Mouse (Mus musculus) MEL (cell line): ENCODE results near the gene Tmem177. TPM values are rescaled to one million over a fixed set of nuclear protein-coding genes. Genes with fewer than 3 reads are reported as not detected.

ENCODE experiments used
- DNase-seq: peaks from one replicate; pipeline ENCODE4 v3.0.0; 2011; ENCODE audit warnings: low read depth, low spot score
- H3K27ac ChIP-seq: 2 replicates; pipeline ENCODE4 v1.5.1; 2012; ENCODE audit warnings: low read depth, mild to moderate bottlenecking, control low read depth, low read length, moderate library complexity; ENCODE audit not compliant: control insufficient read depth
- H3K27me3 ChIP-seq, 2 experiments: fragments of 150-350 bp in 1 of 2; sonication (generic) in 1 of 2; 2 replicates each; pipeline ENCODE4 v1.6.1; 2012; ENCODE audit warnings: low read length in 2 of 2, mild to moderate bottlenecking in 2 of 2, improper control_type of control experiment in 1 of 2, moderate library complexity in 1 of 2; ENCODE audit not compliant: insufficient read depth in 2 of 2, control insufficient read depth in 1 of 2
- H3K36me3 ChIP-seq, 2 experiments: 2 replicates each; pipeline ENCODE4 v1.6.1; 2012 to 2014; ENCODE audit warnings: low read length in 2 of 2, improper control_type of control experiment in 1 of 2, inconsistent platforms in 1 of 2, mild to moderate bottlenecking in 1 of 2; ENCODE audit not compliant: insufficient read depth in 2 of 2, control insufficient read depth in 1 of 2
- H3K4me1 ChIP-seq, 2 experiments: fragments of 150-350 bp in 1 of 2; sonication (generic) in 1 of 2; 2 replicates each; pipeline ENCODE4 v1.6.1; 2012; ENCODE audit warnings: low read length in 2 of 2, improper control_type of control experiment in 1 of 2, mild to moderate bottlenecking in 1 of 2; ENCODE audit not compliant: insufficient read depth in 2 of 2, control insufficient read depth in 1 of 2
- H3K4me3 ChIP-seq, 2 experiments: fragments of 150-350 bp in 1 of 2; sonication (generic) in 1 of 2; 2 replicates each; pipeline ENCODE4 v1.5.1; 2012; ENCODE audit warnings: low read depth in 2 of 2, low read length in 2 of 2, mild to moderate bottlenecking in 2 of 2, moderate library complexity in 2 of 2, control low read depth in 1 of 2, improper control_type of control experiment in 1 of 2; ENCODE audit not compliant: control insufficient read depth in 1 of 2, insufficient read depth in 1 of 2
- H3K79me2 ChIP-seq: 2 replicates; pipeline ENCODE4 v1.6.1; 2012; ENCODE audit warnings: mild to moderate bottlenecking, low read length, moderate library complexity; ENCODE audit not compliant: control insufficient read depth, poor library complexity, insufficient read depth
- H3K9ac ChIP-seq: 2 replicates; pipeline ENCODE4 v1.6.1; 2012; ENCODE audit warnings: low read depth, mild to moderate bottlenecking, control low read depth, low read length, moderate library complexity; ENCODE audit not compliant: control insufficient read depth, poor library complexity, severe bottlenecking
- H3K9me3 ChIP-seq: fragments of 150-350 bp; sonication (generic); replicated peaks from 2 replicates; pipeline ENCODE4 v1.6.1; 2012; ENCODE audit warnings: mild to moderate bottlenecking, low read length, improper control_type of control experiment, moderate library complexity; ENCODE audit not compliant: insufficient read depth
- CHD2 ChIP-seq: IDR thresholded peaks from 2 replicates; pipeline ENCODE4 v1.6.1; 2011; ENCODE audit warnings: low read length, improper control_type of control experiment
- EP300 ChIP-seq, 2 experiments: IDR thresholded peaks; 2 replicates each; pipeline ENCODE4 v1.6.1; 2011; ENCODE audit warnings: improper control_type of control experiment in 2 of 2, low read length in 2 of 2, low read depth in 1 of 2, mild to moderate bottlenecking in 1 of 2
- ETS1 ChIP-seq: IDR thresholded peaks from 2 replicates; pipeline ENCODE4 v1.6.1; 2012; ENCODE audit warnings: low read depth, mild to moderate bottlenecking, inconsistent platforms, low read length, improper control_type of control experiment, moderate library complexity
- GABPA ChIP-seq: IDR thresholded peaks from 2 replicates; pipeline ENCODE4 v1.6.1; 2012; ENCODE audit warnings: low read depth, mild to moderate bottlenecking, inconsistent platforms, low read length, improper control_type of control experiment, moderate library complexity
- GATA1 ChIP-seq: IDR thresholded peaks from 2 replicates; pipeline ENCODE4 v1.6.1; 2011; ENCODE audit warnings: low read depth, low read length, improper control_type of control experiment
- KAT2A ChIP-seq: conservative IDR thresholded peaks from 2 replicates; pipeline ENCODE4 v1.6.1; 2012; ENCODE audit warnings: low read depth, low read length, improper control_type of control experiment, inconsistent platforms
- MAFK ChIP-seq: IDR thresholded peaks from 2 replicates; pipeline ENCODE4 v1.6.1; 2011; ENCODE audit warnings: low read depth, mild to moderate bottlenecking, low read length, improper control_type of control experiment, borderline replicate concordance
- MAX ChIP-seq: IDR thresholded peaks from 2 replicates; pipeline ENCODE4 v1.6.1; 2011; ENCODE audit warnings: low read length, improper control_type of control experiment
- MXI1 ChIP-seq: IDR thresholded peaks from 2 replicates; pipeline ENCODE4 v1.6.1; 2011; ENCODE audit warnings: mild to moderate bottlenecking, low read depth, low read length, improper control_type of control experiment
- NELFE ChIP-seq: IDR thresholded peaks from 2 replicates; pipeline ENCODE4 v1.6.1; 2011; ENCODE audit warnings: low read depth, low read length, improper control_type of control experiment
- NRF1 ChIP-seq: IDR thresholded peaks from 2 replicates; pipeline ENCODE4 v1.6.1; 2014; ENCODE audit warnings: low read depth, mild to moderate bottlenecking, inconsistent platforms, low read length, improper control_type of control experiment, moderate library complexity; ENCODE audit not compliant: poor library complexity, insufficient read depth, severe bottlenecking
- POLR2A ChIP-seq, 2 experiments: IDR thresholded peaks; 2 replicates each; pipeline ENCODE4 v1.6.1; 2011 to 2012; ENCODE audit warnings: low read length in 2 of 2, mild to moderate bottlenecking in 2 of 2, control low read depth in 1 of 2, improper control_type of control experiment in 1 of 2, low read depth in 1 of 2, moderate library complexity in 1 of 2; ENCODE audit not compliant: control insufficient read depth in 1 of 2, insufficient read depth in 1 of 2, poor library complexity in 1 of 2
- POLR2AphosphoS2 ChIP-seq: IDR thresholded peaks from 2 replicates; pipeline ENCODE4 v1.6.1; 2011; ENCODE audit warnings: low read length, improper control_type of control experiment
- POLR2AphosphoS5 ChIP-seq: IDR thresholded peaks from 2 replicates; pipeline ENCODE4 v1.6.1; 2012; ENCODE audit warnings: low read depth, borderline replicate concordance, mild to moderate bottlenecking, inconsistent platforms, low read length, moderate library complexity, mixed read lengths
- RAD21 ChIP-seq: IDR thresholded peaks from 2 replicates; pipeline ENCODE4 v1.6.1; 2011; ENCODE audit warnings: mild to moderate bottlenecking, low read depth, low read length, improper control_type of control experiment
- RCOR1 ChIP-seq: IDR thresholded peaks from 2 replicates; pipeline ENCODE4 v1.6.1; 2012; ENCODE audit warnings: low read depth, mild to moderate bottlenecking, inconsistent platforms, low read length, improper control_type of control experiment
- SIN3A ChIP-seq: IDR thresholded peaks from 2 replicates; pipeline ENCODE4 v1.6.1; 2012; ENCODE audit warnings: low read length, improper control_type of control experiment, inconsistent platforms
- TAL1 ChIP-seq: IDR thresholded peaks from 2 replicates; pipeline ENCODE4 v1.6.1; 2012; ENCODE audit warnings: mild to moderate bottlenecking, inconsistent platforms, low read length, moderate library complexity, mixed read lengths
- TBP ChIP-seq: IDR thresholded peaks from 2 replicates; pipeline ENCODE4 v1.8.0; 2011; ENCODE audit warnings: low read depth, low read length, improper control_type of control experiment
- UBTF ChIP-seq: IDR thresholded peaks from 2 replicates; pipeline ENCODE4 v1.6.1; 2012; ENCODE audit warnings: low read depth, mild to moderate bottlenecking, inconsistent platforms, low read length, improper control_type of control experiment, moderate library complexity, borderline replicate concordance; ENCODE audit not compliant: insufficient read depth
- USF1 ChIP-seq: IDR thresholded peaks from 2 replicates; pipeline ENCODE4 v1.6.1; 2014; ENCODE audit warnings: low read depth, mild to moderate bottlenecking, inconsistent platforms, low read length, improper control_type of control experiment, moderate library complexity
- ZC3H11A ChIP-seq: IDR thresholded peaks from 2 replicates; pipeline ENCODE4 v1.6.1; 2012; ENCODE audit warnings: low read depth, mild to moderate bottlenecking, inconsistent platforms, low read length, improper control_type of control experiment
- ZMIZ1 ChIP-seq: IDR thresholded peaks from 2 replicates; pipeline ENCODE4 v1.6.1; 2012; ENCODE audit warnings: low read depth, mild to moderate bottlenecking, inconsistent platforms, low read length, improper control_type of control experiment, moderate library complexity
- ZNF384 ChIP-seq: IDR thresholded peaks from 2 replicates; pipeline ENCODE4 v1.6.1; 2012; ENCODE audit warnings: low read depth, mild to moderate bottlenecking, inconsistent platforms, low read length, improper control_type of control experiment
- polyA plus RNA-seq, 2 experiments: library from polyadenylated mRNA; stranded (reverse) in 1 of 2; unstranded in 1 of 2; fragments of >175 nt in 1 of 2; fragments of >200 nt in 1 of 2; gene quantifications; 2 replicates each; pipeline versions ENCODE4 v1.2.1 to v1.2.4; 2012; ENCODE audit warnings: low replicate concordance in 2 of 2, low read depth in 1 of 2; ENCODE audit not compliant: insufficient read length in 2 of 2, insufficient read depth in 1 of 2, missing spikeins in 1 of 2
- total RNA-seq: library from RNA; depleted of rRNA; stranded (reverse); fragments of 300-350 nt; gene quantifications from 2 replicates; pipeline ENCODE4 v1.2.3, GENCODE M21; 2012

The Tmem177 gene
- total and polyA plus RNA-seq, 3 experiments = 6.0 to 7.5 TPM; not detected in 1

- no peak overlapping the region for H3K4me3 ChIP-seq
- no peaks in the 10 kb centered on the region for H3K9me3 ChIP-seq
- DNase-seq = no peak
- no peak overlapping the region for H3K9ac ChIP-seq
- no peaks in the 10 kb centered on the region for H3K4me1 ChIP-seq
- no peaks in the 10 kb centered on the region for H3K27me3 ChIP-seq
- TF ChIP-seq SIN3A (no peak), MAX (no peak), USF1 (no peak), MXI1 (no peak), KAT2A (no peak), ZMIZ1 (no peak), POLR2AphosphoS5 (no peak), POLR2AphosphoS2 (no peak), TBP (no peak), RCOR1 (no peak), RAD21 (no peak), GATA1 (no peak), ZC3H11A (no peak), NRF1 (no peak), UBTF (no peak), GABPA (no peak)
- TF ChIP-seq, all 39 proteins: peak for 0
- H3K27ac ChIP-seq = no peak overlapping the region
- no peaks in the 10 kb centered on the region for H3K79me2 ChIP-seq
- H3K36me3 ChIP-seq = no peaks in the 10 kb centered on the region
These were observed 9.8 kb downstream of the Tmem177 start for GRCm38 (mm10) chr1:119903231-119903620.

- Histone ChIP-seq H3K9ac (no peak overlapping the region), H3K36me3 (no peaks in the 10 kb centered on the region), H3K27ac (no peak overlapping the region), H3K27me3 (no peaks in the 10 kb centered on the region), H3K9me3 (no peaks in the 10 kb centered on the region), H3K4me1 (no peaks in the 10 kb centered on the region), H3K79me2 (no peaks in the 10 kb centered on the region), H3K4me3 (no peak overlapping the region)
- no peak for TF ChIP-seq TBP
- no peak for TF ChIP-seq NELFE
- no peak for TF ChIP-seq SIN3A
- no peak for TF ChIP-seq GATA1
- TF ChIP-seq ETS1 = no peak
- TF ChIP-seq ZMIZ1 = no peak
- TF ChIP-seq ZNF384 = no peak
- TF ChIP-seq POLR2A (IDR thresholded peaks at IDR 0.05; ENCODE audit: control insufficient read depth in 1 of 2, insufficient read depth in 1 of 2, low read depth in 1 of 2, low read length in 2 of 2, poor library complexity in 1 of 2) = no peak
- TF ChIP-seq CHD2 = no peak
- TF ChIP-seq POLR2AphosphoS2 = no peak
- no peak for TF ChIP-seq MAX
- no peak for TF ChIP-seq EP300 (IDR thresholded peaks at IDR 0.05; ENCODE audit: low read depth in 1 of 2, low read length in 2 of 2)
- no peak for TF ChIP-seq RAD21
- no peak for TF ChIP-seq MAFK
- no peak for TF ChIP-seq RCOR1
- no peak for TF ChIP-seq TAL1
- no peak for DNase-seq
These were observed 10.3 kb downstream of the Tmem177 start for GRCm38 (mm10) chr1:119902551-119903230.
